Mouse (Mus musculus) testis, adult 2 months (tissue): ENCODE data around the gene M1ap.
A peak's percentile ranks its signal among the peaks of the same experiment; 100 is the strongest.

ENCODE experiments used
- CTCF ChIP-seq: fragments of 200-500 bp; IDR thresholded peaks from 2 replicates; pipeline ENCODE4 v1.5.1; 2012; ENCODE audit warnings: low read depth, mild to moderate bottlenecking, inconsistent platforms, low read length, moderate library complexity; ENCODE audit not compliant: control insufficient read depth, insufficient read depth, insufficient replicate concordance
- POLR2A ChIP-seq: fragments of 200-500 bp; IDR thresholded peaks from 2 replicates; pipeline ENCODE4 v1.6.1; 2012; ENCODE audit warnings: low read depth, mild to moderate bottlenecking, inconsistent platforms, low read length, moderate library complexity; ENCODE audit not compliant: control insufficient read depth

GRCm38 (mm10) chr6:83078324-83078858, 131.7 kb downstream of the M1ap start:
- TF ChIP-seq CTCF, result 0 out of 2 replicates have a peak, but pooled peaks have one; percentile 7
- peak; percentile 53; the same call in 1 of the 2 replicates for TF ChIP-seq POLR2A
